Mouse (Mus musculus): ENCODE data around the gene Il12a. TPM values are rescaled to one million over a fixed set of nuclear protein-coding genes. Genes with fewer than 3 reads are reported as not detected.
"Not testable (repeated sequence)": the region's sequence is repeated elsewhere in the genome, so short reads cannot be mapped to it uniquely, and the experiment has no call there.

Gene Il12a
- polyA plus RNA-seq, 1 experiment from 2014 or later = 0.53 TPM

DNA sequence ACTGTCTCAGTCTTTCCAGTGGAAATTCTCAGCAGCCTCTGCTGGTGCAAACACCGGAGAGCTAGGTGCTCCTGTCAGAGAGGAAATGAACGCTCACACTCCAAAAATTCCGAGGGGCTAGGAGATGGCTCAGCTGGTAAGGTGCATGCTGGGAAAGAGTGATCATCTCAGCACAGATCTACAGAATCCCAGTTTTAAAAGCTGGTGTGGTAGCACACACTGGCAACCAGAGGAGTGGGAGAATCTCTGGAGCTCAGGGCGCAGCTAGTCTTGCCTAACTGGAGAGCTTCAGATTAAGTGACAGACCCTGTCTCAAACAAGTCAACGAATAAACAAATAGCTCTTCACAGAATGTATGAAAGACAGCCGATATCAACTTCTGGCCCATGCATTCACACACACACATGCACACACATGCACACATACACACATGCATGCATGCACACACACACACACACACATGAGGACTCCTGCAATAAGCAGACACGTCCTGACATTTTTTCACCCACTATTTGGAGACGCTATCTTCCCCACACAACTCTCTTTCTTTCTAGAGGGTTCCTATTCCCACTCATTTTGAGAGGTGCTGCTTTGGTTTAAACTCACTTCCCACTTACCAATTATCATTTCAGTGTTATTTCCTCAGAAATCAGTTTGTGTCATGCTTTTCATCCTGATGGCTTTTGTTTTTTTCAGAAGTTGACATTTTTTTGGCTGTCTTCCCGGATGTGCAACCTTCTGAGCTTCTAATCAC lies 52.5 kb downstream of the Il12a start:
- ATAC-seq (replicated peaks; ENCODE audit: insufficient number of reproducible peaks, low FRiP score, low TSS enrichment) = no peak
- Histone ChIP-seq H3K36me3 (ENCODE audit: control insufficient read depth, insufficient read depth, low read length) (no peaks in the 10 kb centered on the region), H3K27ac (ENCODE audit: low read depth, low read length) (no peak overlapping the region)

GRCm38 (mm10) chr3:68743472-68743732 lies 53.0 kb downstream of the Il12a start:
- 58% methylated on average over 3 of the region's 3 CpGs for WGBS (ENCODE audit: insufficient replicate concordance)
- H3K4me3 ChIP-seq (ENCODE audit: low read depth, low read length) = no peak overlapping the region
- ATAC-seq (replicated peaks; ENCODE audit: insufficient number of reproducible peaks, low FRiP score, low TSS enrichment) = no peak

More for the DNA sequence above, 52.5 kb downstream of the Il12a start:
- H3K4me2 ChIP-seq = no peak overlapping the region
- H3K9ac ChIP-seq (ENCODE audit: low read depth, low read length) = no peak overlapping the region
- H3K4me1 ChIP-seq (ENCODE audit: control insufficient read depth, insufficient read depth, low read length) = peaks cover 4% of the 10 kb centered on the region; the same call in 1 of the 2 replicates
- H3K9me3 ChIP-seq (replicated peaks; ENCODE audit: control insufficient read depth, low read length) = no peaks in the 10 kb centered on the region
- no peak overlapping the region for H3K4me3 ChIP-seq (ENCODE audit: low read depth, low read length)
- WGBS (ENCODE audit: insufficient replicate concordance) = 67% methylated on average over 9 of the region's 9 CpGs
- H3K27me3 ChIP-seq (ENCODE audit: control insufficient read depth, insufficient read depth, low read length) = no peaks in the 10 kb centered on the region

GRCm38 (mm10) chr3:68744162-68744561 lies 53.7 kb downstream of the Il12a start:
- Histone ChIP-seq H3K4me2 (no peak overlapping the region), H3K27ac (ENCODE audit: low read depth, low read length) (no peak overlapping the region), H3K4me3 (ENCODE audit: low read depth, low read length) (no peak overlapping the region), H3K27me3 (ENCODE audit: control insufficient read depth, insufficient read depth, low read length) (no peaks in the 10 kb centered on the region), H3K9me3 (replicated peaks; ENCODE audit: control insufficient read depth, low read length) (no peaks in the 10 kb centered on the region), H3K4me1 (ENCODE audit: control insufficient read depth, insufficient read depth, low read length) (peaks cover 4% of the 10 kb centered on the region; the same call in 1 of the 2 replicates), H3K36me3 (ENCODE audit: control insufficient read depth, insufficient read depth, low read length) (no peaks in the 10 kb centered on the region), H3K9ac (ENCODE audit: low read depth, low read length) (no peak overlapping the region)
- 64% methylated on average over 1 of the region's 1 CpGs for WGBS (ENCODE audit: insufficient replicate concordance)
- no peak for ATAC-seq (replicated peaks; ENCODE audit: insufficient number of reproducible peaks, low FRiP score, low TSS enrichment)

More at GRCm38 (mm10) chr3:68743472-68743732, 53.0 kb downstream of the Il12a start:
- no peaks in the 10 kb centered on the region for H3K9me3 ChIP-seq (replicated peaks; ENCODE audit: control insufficient read depth, low read length)
- no peak overlapping the region for H3K27ac ChIP-seq (ENCODE audit: low read depth, low read length)
- H3K36me3 ChIP-seq (ENCODE audit: control insufficient read depth, insufficient read depth, low read length) = no peaks in the 10 kb centered on the region
- no peak overlapping the region for H3K9ac ChIP-seq (ENCODE audit: low read depth, low read length)
- no peak overlapping the region for H3K4me2 ChIP-seq
- no peaks in the 10 kb centered on the region for H3K27me3 ChIP-seq (ENCODE audit: control insufficient read depth, insufficient read depth, low read length)
- peaks cover 4% of the 10 kb centered on the region; the same call in 1 of the 2 replicates for H3K4me1 ChIP-seq (ENCODE audit: control insufficient read depth, insufficient read depth, low read length)

GRCm38 (mm10) chr3:68745033-68745432 lies 54.6 kb downstream of the Il12a start:
- no peak overlapping the region for H3K9ac ChIP-seq (ENCODE audit: low read depth, low read length)
- WGBS (ENCODE audit: insufficient replicate concordance) = 80% methylated on average over 5 of the region's 5 CpGs
- peaks cover 4% of the 10 kb centered on the region; the same call in 1 of the 2 replicates for H3K4me1 ChIP-seq (ENCODE audit: control insufficient read depth, insufficient read depth, low read length)
- H3K9me3 ChIP-seq (replicated peaks; ENCODE audit: control insufficient read depth, low read length) = no peaks in the 10 kb centered on the region
- H3K27ac ChIP-seq (ENCODE audit: low read depth, low read length) = no peak overlapping the region
- H3K36me3 ChIP-seq (ENCODE audit: control insufficient read depth, insufficient read depth, low read length) = no peaks in the 10 kb centered on the region
- no peak for ATAC-seq (replicated peaks; ENCODE audit: insufficient number of reproducible peaks, low FRiP score, low TSS enrichment)
- H3K4me3 ChIP-seq (ENCODE audit: low read depth, low read length) = no peak overlapping the region
- H3K4me2 ChIP-seq = no peak overlapping the region
- no peaks in the 10 kb centered on the region for H3K27me3 ChIP-seq (ENCODE audit: control insufficient read depth, insufficient read depth, low read length)

GRCm38 (mm10) chr3:68746282-68746681 lies 55.8 kb downstream of the Il12a start:
- H3K27ac ChIP-seq (ENCODE audit: low read depth, low read length); H3K4me3 ChIP-seq (ENCODE audit: low read depth, low read length); H3K36me3 ChIP-seq (ENCODE audit: control insufficient read depth, insufficient read depth, low read length); ATAC-seq (replicated peaks; ENCODE audit: insufficient number of reproducible peaks, low FRiP score, low TSS enrichment); H3K9me3 ChIP-seq (replicated peaks; ENCODE audit: control insufficient read depth, low read length); H3K9ac ChIP-seq (ENCODE audit: low read depth, low read length); H3K4me1 ChIP-seq (ENCODE audit: control insufficient read depth, insufficient read depth, low read length); H3K27me3 ChIP-seq (ENCODE audit: control insufficient read depth, insufficient read depth, low read length); H3K4me2 ChIP-seq: not testable (repeated sequence)
- 89% methylated on average over 4 of the region's 4 CpGs for WGBS (ENCODE audit: insufficient replicate concordance)

Other genes starting within 250 kb of the Il12a start
- 6.7 and 8.9 TPM in 2 replicates for gene 1110032F04Rik, start 178.9 kb downstream of the Il12a start, polyA plus RNA-seq (2014; fragmentation: Nextera tagmentation; extraction: Ambion mirVana)